Mouse (Mus musculus) forebrain, embryonic 10.5 days (tissue): ENCODE data around the gene Uqcc1. TPM values are rescaled to one million over a fixed set of nuclear protein-coding genes. Genes with fewer than 3 reads are reported as not detected.

Experiments used
- DNase-seq: peaks from one replicate; pipeline ENCODE4 v3.0.0-alpha.2; 2017; ENCODE audit warnings: low spot score; ENCODE audit errors: extremely low spot score
- H3K27ac ChIP-seq: fragments of 300-500 bp; sonication (generic); 2 replicates; pipeline ENCODE4 v1.5.1; 2016; ENCODE audit warnings: mild to moderate bottlenecking
- H3K27me3 ChIP-seq: fragments of 300-500 bp; sonication (generic); 2 replicates; pipeline ENCODE4 v1.6.1; 2016; ENCODE audit warnings: mild to moderate bottlenecking; ENCODE audit not compliant: poor library complexity, severe bottlenecking
- H3K36me3 ChIP-seq: fragments of 300-500 bp; sonication (generic); replicated peaks from 2 replicates; pipeline ENCODE4 v1.6.1; 2016; ENCODE audit warnings: mild to moderate bottlenecking, moderate library complexity
- H3K4me1 ChIP-seq: fragments of 300-500 bp; sonication (generic); 2 replicates; pipeline ENCODE4 v1.6.1; 2016
- H3K4me3 ChIP-seq: fragments of 300-500 bp; sonication (generic); 2 replicates; pipeline ENCODE4 v1.5.1; 2016; ENCODE audit warnings: mild to moderate bottlenecking, moderate library complexity
- H3K9me3 ChIP-seq: fragments of 300-500 bp; sonication (generic); 2 replicates; pipeline ENCODE4 v1.6.1; 2016; ENCODE audit warnings: mild to moderate bottlenecking, moderate library complexity
- WGBS: fragments of 180-500 bp; shearing (Covaris S2); methylation state at CpG from one replicate; pipeline ENCODE4 v1.1.7; 2016; 5-methylcytosine and 5-hydroxymethylcytosine counted together
- polyA plus RNA-seq: library from polyadenylated mRNA; unstranded; fragments of >200 nt; fragmentation: Nextera tagmentation; extraction: Ambion mirVana; gene quantifications from 2 replicates; pipeline ENCODE4 v1.2.1, GENCODE M21; 2016

Uqcc1 gene
- polyA plus RNA-seq, 1 experiment from 2014 or later = 78.4 TPM

DNA sequence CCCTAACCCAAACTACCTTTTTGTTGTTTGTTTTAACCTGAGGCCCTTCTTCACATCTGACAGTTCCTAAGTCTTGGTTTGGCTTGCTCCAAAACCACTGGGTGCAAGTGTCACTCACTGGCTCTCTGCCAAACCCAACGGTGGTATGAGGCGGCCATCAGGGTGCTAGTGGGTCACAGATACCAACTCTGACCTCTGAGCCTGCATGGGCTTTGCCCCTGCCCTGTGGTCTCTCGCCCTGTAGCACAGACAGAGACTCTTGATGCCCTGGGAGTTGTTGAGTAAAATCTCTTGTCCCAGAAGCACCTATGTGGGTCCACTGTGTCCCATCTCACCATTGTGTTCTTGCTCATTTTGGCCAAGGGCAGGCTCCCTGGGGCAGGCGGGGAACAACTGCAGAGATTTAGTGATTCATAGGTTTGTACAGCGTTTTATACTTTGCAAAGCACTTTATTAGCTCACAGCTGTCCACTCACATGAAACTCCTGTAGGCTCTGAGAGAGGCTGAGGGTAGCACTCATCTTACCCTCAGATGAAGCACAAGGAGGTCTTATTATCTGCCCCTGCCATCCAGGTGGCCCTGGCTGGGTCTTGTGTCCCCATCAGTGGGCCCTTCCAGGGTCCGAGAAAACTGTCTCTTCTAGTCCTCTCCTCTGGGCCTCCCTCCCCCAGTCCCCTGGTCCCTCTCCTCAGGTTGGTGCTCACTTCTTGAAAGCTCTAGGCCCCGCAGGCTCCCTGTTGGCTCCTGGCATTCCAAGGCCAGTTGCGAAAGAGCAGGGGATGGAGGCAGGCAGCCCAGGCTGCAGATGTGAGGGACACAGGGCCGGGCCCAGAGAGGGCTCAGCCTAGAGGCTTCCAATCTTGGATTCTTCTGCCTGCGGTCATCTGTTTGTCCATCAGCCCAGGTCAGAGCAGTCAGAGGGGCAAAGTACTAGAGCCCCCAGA, 112.5 kb downstream of the Uqcc1 start:
- no peaks in the 10 kb centered on the region for H3K9me3 ChIP-seq
- H3K27ac ChIP-seq = no peak overlapping the region
- no peaks in the 10 kb centered on the region for H3K27me3 ChIP-seq
- peaks cover 39% of the 10 kb centered on the region for H3K36me3 ChIP-seq
- no peak overlapping the region for H3K4me3 ChIP-seq
- no peak for DNase-seq
- WGBS = 86% methylated on average over 10 of the region's 10 CpGs
- peaks cover 27% of the 10 kb centered on the region for H3K4me1 ChIP-seq

DNA sequence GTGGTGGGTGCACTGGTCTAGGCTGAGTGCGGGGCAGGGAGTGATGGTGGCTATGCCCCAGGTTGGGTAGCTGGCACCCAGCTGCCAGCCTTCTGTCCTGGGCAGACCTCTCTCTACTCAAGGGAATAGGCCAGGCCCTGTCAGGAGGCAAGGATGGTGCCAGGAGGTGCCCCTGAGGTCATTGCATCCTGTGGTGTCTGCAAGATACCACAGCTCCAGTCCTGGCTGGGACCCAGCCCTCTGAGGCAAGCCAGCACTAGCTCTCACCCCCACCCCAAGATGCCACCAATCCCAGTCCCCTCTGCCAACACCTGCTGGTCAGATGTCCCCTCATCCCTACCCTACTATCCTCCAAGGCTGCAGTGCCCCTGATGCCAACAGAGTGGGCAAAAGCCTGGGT, 113.9 kb downstream of the Uqcc1 start:
- 100% methylated on average over 1 of the region's 1 CpGs for WGBS
- H3K36me3 ChIP-seq = peaks cover 26% of the 10 kb centered on the region
- peaks cover 27% of the 10 kb centered on the region for H3K4me1 ChIP-seq
- no peak overlapping the region for H3K4me3 ChIP-seq
- no peak overlapping the region for H3K27ac ChIP-seq
- no peaks in the 10 kb centered on the region for H3K27me3 ChIP-seq
- no peaks in the 10 kb centered on the region for H3K9me3 ChIP-seq
- DNase-seq = no peak

DNA sequence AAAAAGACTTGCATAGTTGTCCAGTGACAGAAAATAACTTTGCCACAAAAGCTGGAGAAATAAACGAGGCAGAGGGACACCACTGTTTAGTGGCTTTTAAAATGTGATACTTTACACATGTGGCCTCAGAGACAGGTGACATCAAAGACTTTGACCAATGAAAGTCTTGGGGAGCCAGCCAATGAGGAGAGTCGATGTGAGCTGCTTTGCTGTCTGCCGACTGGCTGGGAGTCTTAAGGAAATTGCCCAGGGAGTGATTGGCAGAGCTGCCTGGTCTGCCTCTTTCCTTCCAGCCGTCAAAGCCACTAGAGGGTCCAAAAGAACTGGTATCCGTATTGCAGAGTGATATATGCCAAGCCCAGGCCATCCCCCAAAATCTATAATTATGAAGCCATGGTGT, 115.3 kb downstream of the Uqcc1 start:
- Histone ChIP-seq H3K27ac (no peak overlapping the region), H3K4me1 (peaks cover 25% of the 10 kb centered on the region), H3K4me3 (no peak overlapping the region), H3K9me3 (no peaks in the 10 kb centered on the region), H3K27me3 (no peaks in the 10 kb centered on the region), H3K36me3 (peaks cover 13% of the 10 kb centered on the region)
- DNase-seq = no peak
- WGBS = 35% methylated on average over 5 of the region's 5 CpGs

DNA sequence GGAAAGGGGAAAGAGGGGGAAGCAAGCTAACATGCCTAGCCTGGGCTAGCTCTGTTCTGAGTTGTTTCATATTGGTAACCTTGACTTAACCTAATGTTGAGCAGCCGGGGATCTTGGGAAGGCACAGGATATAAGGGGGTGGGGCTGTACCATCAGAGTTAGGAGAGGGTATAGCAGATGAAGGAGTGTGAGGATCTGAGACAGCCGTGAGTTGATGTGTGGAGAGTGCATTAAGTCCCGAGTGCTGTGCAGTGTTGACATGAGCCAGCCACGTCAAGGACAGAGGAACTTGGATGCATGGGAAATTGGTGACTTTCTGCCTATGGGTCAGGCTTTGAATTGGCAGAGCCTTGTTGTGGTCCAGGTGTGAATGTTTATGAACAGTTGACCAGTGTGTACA, 117.5 kb downstream of the Uqcc1 start:
- Histone ChIP-seq H3K27ac (no peak overlapping the region), H3K4me3 (no peak overlapping the region), H3K4me1 (peaks cover 3% of the 10 kb centered on the region; the same call in 1 of the 2 replicates), H3K27me3 (no peaks in the 10 kb centered on the region), H3K36me3 (no peaks in the 10 kb centered on the region), H3K9me3 (no peaks in the 10 kb centered on the region)
- WGBS = 84% methylated on average over 4 of the region's 4 CpGs
- no peak for DNase-seq

DNA sequence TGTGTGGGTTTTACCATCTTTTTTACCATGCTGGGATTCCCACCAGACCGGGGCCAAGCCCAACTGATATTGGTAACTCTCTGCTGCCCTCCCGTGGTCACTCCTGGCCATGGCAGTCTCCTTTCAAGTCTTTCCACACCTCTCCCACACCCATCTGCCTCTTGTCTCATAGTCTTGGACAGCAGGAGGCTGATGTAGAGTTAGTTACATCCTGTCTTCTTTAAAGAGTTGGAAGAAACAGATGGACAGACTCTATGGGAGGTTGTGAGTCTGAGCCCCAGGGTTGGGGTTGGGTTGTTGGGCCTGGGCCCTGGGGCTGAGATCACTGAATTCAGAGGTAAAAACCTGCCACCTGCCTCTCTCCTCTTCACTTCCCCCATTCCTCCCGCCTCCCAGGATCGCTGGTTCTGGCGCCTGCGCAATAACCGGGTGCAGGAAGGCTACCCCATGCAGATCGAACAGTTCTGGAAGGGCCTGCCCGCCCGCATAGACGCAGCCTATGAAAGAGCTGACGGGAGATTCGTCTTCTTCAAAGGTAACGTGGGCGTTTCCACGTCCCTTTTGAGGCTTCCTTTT, 118.2 kb downstream of the Uqcc1 start:
- DNase-seq = peak; percentile 79
- Histone ChIP-seq H3K36me3 (no peaks in the 10 kb centered on the region), H3K9me3 (no peaks in the 10 kb centered on the region), H3K4me1 (0 out of 2 replicates have a peak, but pooled peaks cover 3% of the 10 kb centered on the region), H3K27ac (no peak overlapping the region), H3K4me3 (no peak overlapping the region), H3K27me3 (no peaks in the 10 kb centered on the region)
- 48% methylated on average over 16 of the region's 16 CpGs for WGBS

DNA sequence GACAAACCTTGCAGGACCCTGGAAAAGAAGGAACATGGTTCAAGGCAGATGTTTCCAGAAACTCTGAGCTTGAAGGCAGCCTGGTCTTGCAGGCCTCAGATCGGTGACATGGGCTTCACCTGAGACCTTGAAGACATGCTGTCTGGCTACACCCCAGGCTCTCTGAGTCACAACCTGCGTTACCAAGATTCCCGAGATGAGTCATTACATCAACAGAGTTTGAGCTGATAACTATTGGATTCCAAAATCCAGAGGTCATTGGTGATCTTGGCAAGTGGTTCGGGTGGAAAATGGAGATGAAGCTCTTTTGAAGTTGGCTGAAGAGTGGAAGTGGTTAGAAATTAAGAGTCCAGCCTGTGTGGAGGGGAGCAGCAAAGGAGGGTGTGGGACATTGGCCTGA, 120.5 kb downstream of the Uqcc1 start:
- no peak overlapping the region for H3K27ac ChIP-seq
- H3K4me3 ChIP-seq = no peak overlapping the region
- no peak for DNase-seq
- H3K9me3 ChIP-seq = no peaks in the 10 kb centered on the region
- no peaks in the 10 kb centered on the region for H3K27me3 ChIP-seq
- H3K36me3 ChIP-seq = no peaks in the 10 kb centered on the region
- H3K4me1 ChIP-seq = 0 out of 2 replicates have a peak, but pooled peaks cover 4% of the 10 kb centered on the region
- 88% methylated on average over 4 of the region's 4 CpGs for WGBS

DNA sequence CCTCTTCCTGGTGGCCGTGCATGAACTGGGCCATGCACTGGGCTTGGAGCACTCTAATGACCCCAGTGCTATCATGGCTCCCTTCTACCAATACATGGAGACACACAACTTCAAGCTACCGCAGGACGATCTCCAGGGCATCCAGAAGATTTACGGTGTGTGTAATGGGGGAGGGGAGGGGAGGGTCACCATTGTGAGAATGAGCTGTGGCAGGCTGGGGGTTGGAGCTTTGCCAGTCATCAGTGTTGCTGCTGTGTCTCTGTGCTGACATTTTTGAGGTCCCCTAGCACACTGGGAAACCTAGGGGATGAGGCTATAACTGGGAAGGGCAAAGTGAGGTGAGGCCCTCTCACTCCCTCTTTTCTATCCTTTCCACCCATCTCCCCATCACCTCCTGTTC, 122.7 kb downstream of the Uqcc1 start:
- 89% methylated on average over 4 of the region's 4 CpGs for WGBS
- Histone ChIP-seq H3K27ac (no peak overlapping the region), H3K9me3 (no peaks in the 10 kb centered on the region), H3K36me3 (no peaks in the 10 kb centered on the region), H3K27me3 (no peaks in the 10 kb centered on the region), H3K4me3 (no peak overlapping the region), H3K4me1 (0 out of 2 replicates have a peak, but pooled peaks cover 4% of the 10 kb centered on the region)
- DNase-seq = no peak

DNA sequence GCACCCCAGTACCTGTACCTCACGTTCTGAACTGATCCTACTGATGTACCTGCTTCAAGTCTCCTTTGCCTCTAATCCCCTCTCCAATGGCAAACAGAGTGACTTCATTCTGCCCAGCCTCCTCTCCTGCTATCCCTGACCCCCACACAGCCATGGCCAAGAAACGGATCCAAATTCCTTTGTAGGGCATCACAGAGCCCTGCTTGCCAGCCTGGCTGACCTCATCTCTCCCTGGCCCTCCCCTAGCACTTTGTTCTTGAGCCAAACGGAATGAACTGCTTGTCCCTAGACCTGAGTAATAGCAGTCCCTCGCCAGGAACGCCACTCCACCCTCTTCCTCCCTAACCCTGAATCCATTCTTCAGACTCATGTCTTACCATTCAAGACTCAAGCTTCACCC, 123.6 kb downstream of the Uqcc1 start:
- Histone ChIP-seq H3K9me3 (no peaks in the 10 kb centered on the region), H3K4me3 (no peak overlapping the region), H3K27ac (no peak overlapping the region), H3K27me3 (no peaks in the 10 kb centered on the region), H3K4me1 (0 out of 2 replicates have a peak, but pooled peaks cover 4% of the 10 kb centered on the region), H3K36me3 (no peaks in the 10 kb centered on the region)
- DNase-seq = no peak
- 79% methylated on average over 5 of the region's 5 CpGs for WGBS

DNA sequence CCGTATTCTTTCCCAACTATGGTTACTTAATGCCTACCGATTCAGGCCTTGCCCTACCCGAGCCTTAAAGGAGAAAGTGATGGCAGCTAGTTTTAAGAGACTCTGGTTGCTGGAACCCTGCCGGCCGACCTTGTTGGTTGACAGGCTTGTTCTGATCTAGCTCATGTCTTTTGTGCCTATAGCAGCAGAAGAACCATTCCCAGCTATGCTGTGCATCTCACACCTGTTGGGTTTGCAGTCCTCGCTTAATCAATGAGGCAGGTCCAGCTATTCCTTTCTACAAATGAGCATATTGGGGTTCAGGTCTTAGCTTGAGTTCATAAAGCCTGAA, 124.2 kb downstream of the Uqcc1 start:
- Histone ChIP-seq H3K27ac (no peak overlapping the region), H3K9me3 (no peaks in the 10 kb centered on the region), H3K4me1 (0 out of 2 replicates have a peak, but pooled peaks cover 4% of the 10 kb centered on the region), H3K4me3 (no peak overlapping the region), H3K36me3 (no peaks in the 10 kb centered on the region), H3K27me3 (no peaks in the 10 kb centered on the region)
- WGBS = 88% methylated on average over 6 of the region's 6 CpGs
- no peak for DNase-seq

DNA sequence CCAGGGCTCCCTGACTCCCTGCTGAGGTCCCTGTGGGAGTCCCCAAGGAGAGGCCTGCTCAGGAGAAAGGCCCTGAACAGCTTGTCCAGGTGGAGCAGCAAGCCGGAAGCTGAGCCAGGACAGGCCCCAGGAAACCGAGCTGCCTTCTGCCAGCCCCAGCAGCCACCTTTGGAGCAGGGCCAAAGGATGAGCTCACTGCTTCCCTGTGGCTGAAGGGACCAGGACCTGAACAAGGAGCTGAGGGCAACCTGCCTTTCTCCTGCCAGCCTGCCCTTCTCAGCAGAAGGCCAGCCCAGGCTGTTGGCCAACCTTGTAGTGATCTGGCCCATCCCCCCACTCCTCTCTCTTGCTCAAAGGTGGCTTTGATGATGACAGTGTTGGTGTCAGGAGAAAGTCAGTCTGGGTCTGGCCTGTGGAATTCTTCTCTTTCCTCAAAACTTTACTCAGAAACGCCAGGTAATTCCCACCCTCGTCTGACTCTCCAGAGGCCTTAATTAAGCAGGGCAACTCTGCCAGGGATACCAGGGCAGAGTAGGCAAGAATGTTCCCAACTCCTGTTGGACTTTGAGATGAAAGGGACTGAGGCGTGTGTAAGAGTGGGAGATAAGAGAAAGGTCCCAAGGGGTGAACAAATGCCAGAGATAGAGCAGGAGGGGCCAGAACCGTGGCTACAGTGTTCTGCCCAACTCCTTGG, 124.7 kb downstream of the Uqcc1 start:
- Histone ChIP-seq H3K4me3 (no peak overlapping the region), H3K4me1 (0 out of 2 replicates have a peak, but pooled peaks cover 4% of the 10 kb centered on the region)

DNA sequence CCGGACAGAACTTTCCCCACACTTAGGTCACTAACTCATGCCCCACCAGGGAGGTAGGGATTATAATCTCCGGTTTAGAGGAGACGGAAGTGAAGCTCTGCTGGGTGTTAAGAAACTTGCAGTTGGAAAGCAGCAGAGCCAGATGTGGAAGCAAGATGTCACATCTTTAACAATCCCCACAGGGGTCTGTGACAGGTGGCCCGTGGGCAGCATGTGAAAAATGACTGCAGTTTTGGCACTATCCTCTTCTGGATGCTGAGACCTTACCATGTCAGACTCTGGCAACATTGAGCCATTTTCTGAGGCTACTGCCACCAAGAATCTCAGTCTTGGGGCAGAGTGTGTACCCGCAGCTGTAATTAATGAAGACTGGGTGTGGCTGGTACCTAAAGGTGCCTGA, 126.1 kb downstream of the Uqcc1 start:
- 0 out of 2 replicates have a peak, but pooled peaks cover 4% of the 10 kb centered on the region for H3K4me1 ChIP-seq
- H3K4me3 ChIP-seq = no peak overlapping the region
- DNase-seq = no peak
- no peaks in the 10 kb centered on the region for H3K36me3 ChIP-seq
- H3K27ac ChIP-seq = no peak overlapping the region
- H3K9me3 ChIP-seq = no peaks in the 10 kb centered on the region
- no peaks in the 10 kb centered on the region for H3K27me3 ChIP-seq
- WGBS = 82% methylated on average over 5 of the region's 5 CpGs

More for the DNA sequence above, 124.7 kb downstream of the Uqcc1 start:
- no peak for DNase-seq
- H3K27me3 ChIP-seq = no peaks in the 10 kb centered on the region
- no peaks in the 10 kb centered on the region for H3K9me3 ChIP-seq
- H3K27ac ChIP-seq = no peak overlapping the region
- H3K36me3 ChIP-seq = no peaks in the 10 kb centered on the region
- WGBS = 76% methylated on average over 6 of the region's 6 CpGs

DNA sequence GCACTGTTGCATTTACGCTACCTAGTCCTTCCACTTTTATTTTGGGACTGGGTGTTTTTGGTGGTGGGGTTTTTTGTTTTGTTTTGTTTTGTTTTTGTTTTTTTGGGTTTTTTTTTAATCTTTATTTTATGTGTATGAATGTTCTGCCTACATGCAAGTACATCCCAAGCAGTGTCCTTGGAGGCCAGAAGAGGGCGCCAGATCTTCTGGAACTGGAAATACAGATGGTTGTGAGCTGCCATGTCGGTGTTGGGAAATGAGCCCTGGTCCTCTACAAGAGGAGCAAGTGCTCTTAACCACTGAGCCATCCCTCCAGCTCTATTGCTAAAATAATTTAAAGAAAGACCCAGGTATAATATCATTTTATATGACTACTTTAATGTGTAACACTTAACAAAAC, 127.3 kb downstream of the Uqcc1 start:
- no peak overlapping the region for H3K27ac ChIP-seq
- 0 out of 2 replicates have a peak, but pooled peaks cover 4% of the 10 kb centered on the region for H3K4me1 ChIP-seq
- 64% methylated on average over 3 of the region's 3 CpGs for WGBS
- no peak overlapping the region for H3K4me3 ChIP-seq
- no peaks in the 10 kb centered on the region for H3K36me3 ChIP-seq
- no peaks in the 10 kb centered on the region for H3K27me3 ChIP-seq
- DNase-seq = no peak
- no peaks in the 10 kb centered on the region for H3K9me3 ChIP-seq

DNA sequence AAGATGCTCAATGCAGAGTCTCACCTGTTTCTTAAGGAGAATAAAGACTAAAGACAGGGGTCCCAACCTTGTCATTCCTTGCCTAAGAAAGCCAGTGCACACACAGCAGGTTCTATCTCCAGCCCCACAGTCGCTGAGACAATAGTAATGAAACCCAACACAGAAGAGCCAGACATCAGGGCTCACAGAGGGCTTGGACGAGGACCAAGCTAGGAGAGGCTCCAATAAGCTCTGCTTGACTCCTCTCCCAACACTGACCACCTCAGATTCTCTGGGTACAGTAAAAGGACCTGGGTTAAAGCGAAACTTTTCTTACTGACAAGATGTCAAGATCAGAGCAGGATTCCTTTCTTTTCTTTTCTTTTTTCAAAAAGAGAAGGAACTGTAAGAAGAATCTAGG, 131.5 kb downstream of the Uqcc1 start:
- Histone ChIP-seq H3K27ac (no peak overlapping the region), H3K27me3 (no peaks in the 10 kb centered on the region), H3K4me3 (no peak overlapping the region), H3K9me3 (no peaks in the 10 kb centered on the region), H3K36me3 (no peaks in the 10 kb centered on the region), H3K4me1 (peaks cover under 1% of the 10 kb centered on the region; the same call in 1 of the 2 replicates)
- no peak for DNase-seq
- 59% methylated on average over 3 of the region's 3 CpGs for WGBS
